Mouse (Mus musculus): ENCODE measurements at regions not wholly inside any gene's neighbourhood (a gene's known extent, or its start where the extent isn't known, plus 50 kb on each side); places are given as distances from the start of the nearest gene placed in this dataset.

- DNase-seq (ENCODE audit: low read depth, low spot score) = no peak
These were observed 333.3 kb downstream of the Insc start for GRCm38 (mm10) chr7:115076781-115077180.

- DNase-seq (ENCODE audit: low read depth, low spot score) = no peak
These were observed 341.4 kb downstream of the Insc start for GRCm38 (mm10) chr7:115084711-115085380.

- no peak for DNase-seq (ENCODE audit: low read depth, low spot score)
These were observed 343.3 kb downstream of the Insc start for GRCm38 (mm10) chr7:115086542-115087448.

GRCm38 (mm10) chr7:115092481-115093050, 349.1 kb downstream of the Insc start:
- DNase-seq (ENCODE audit: low read depth, low spot score) = no peak

GRCm38 (mm10) chr7:115106041-115106440, 362.5 kb downstream of the Insc start:
- DNase-seq (ENCODE audit: low read depth, low spot score) = no peak

GRCm38 (mm10) chr7:115112282-115112681, 368.8 kb downstream of the Insc start:
- DNase-seq (ENCODE audit: low read depth, low spot score) = no peak

- DNase-seq (ENCODE audit: low read depth, low spot score) = no peak
These were observed 379.8 kb downstream of the Insc start for GRCm38 (mm10) chr7:115123283-115123682.

GRCm38 (mm10) chr7:115129001-115129400, 385.5 kb downstream of the Insc start:
- DNase-seq (ENCODE audit: low read depth, low spot score) = no peak

- DNase-seq (ENCODE audit: low read depth, low spot score) = no peak
These were observed 387.9 kb downstream of the Insc start for GRCm38 (mm10) chr7:115131259-115131969.

- no peak for DNase-seq (ENCODE audit: low read depth, low spot score)
These were observed 388.6 kb downstream of the Insc start for GRCm38 (mm10) chr7:115131970-115132551.

GRCm38 (mm10) chr7:115132595-115132994, 389.1 kb downstream of the Insc start:
- no peak for DNase-seq (ENCODE audit: low read depth, low spot score)

- DNase-seq (ENCODE audit: low read depth, low spot score) = no peak
These were observed 391.6 kb downstream of the Insc start for GRCm38 (mm10) chr7:115134926-115135575.

- DNase-seq (ENCODE audit: low read depth, low spot score) = no peak
These were observed 396.8 kb downstream of the Insc start for GRCm38 (mm10) chr7:115140286-115140685.

- DNase-seq (ENCODE audit: low read depth, low spot score) = no peak
These were observed 398.7 kb downstream of the Insc start for GRCm38 (mm10) chr7:115142163-115142562.

GRCm38 (mm10) chr7:115144947-115145346, 401.5 kb downstream of the Insc start:
- DNase-seq (ENCODE audit: low read depth, low spot score) = no peak

- no peak for DNase-seq (ENCODE audit: low read depth, low spot score)
These were observed 404.0 kb downstream of the Insc start for GRCm38 (mm10) chr7:115147352-115147977.

GRCm38 (mm10) chr7:115153291-115153690, 409.8 kb downstream of the Insc start:
- DNase-seq (ENCODE audit: low read depth, low spot score) = no peak

GRCm38 (mm10) chr7:115153764-115154509, 410.4 kb downstream of the Insc start:
- no peak for DNase-seq (ENCODE audit: low read depth, low spot score)

- DNase-seq (ENCODE audit: low read depth, low spot score) = no peak
These were observed 426.5 kb downstream of the Insc start for GRCm38 (mm10) chr7:115170023-115170422.

GRCm38 (mm10) chr7:115170439-115170838, 426.9 kb downstream of the Insc start:
- DNase-seq (ENCODE audit: low read depth, low spot score) = no peak

Data from WW6 (cell line).